Mouse (Mus musculus) lung, embryonic 16.5 days (tissue): ENCODE data around the gene Nrbp1. TPM values are rescaled to one million over a fixed set of nuclear protein-coding genes. Genes with fewer than 3 reads are reported as not detected.

Experiments
- ATAC-seq: fragments of 200-750 bp; cut with Nextera tagmentation; 2 replicates; pipeline ENCODE4 v1.8.0; 2017; ENCODE audit warnings: low read depth, mild to moderate bottlenecking, moderate library complexity
- H3K27ac ChIP-seq: fragments of 300-500 bp; sonication (generic); 2 replicates; pipeline ENCODE4 v1.5.1; 2014; ENCODE audit warnings: mild to moderate bottlenecking, control low read depth, low read length
- H3K27me3 ChIP-seq: fragments of 300-500 bp; sonication (generic); 2 replicates; pipeline ENCODE4 v1.6.1; 2014; ENCODE audit warnings: low read depth, low read length, mixed read lengths; ENCODE audit not compliant: control insufficient read depth, insufficient read depth
- H3K36me3 ChIP-seq: fragments of 300-500 bp; sonication (generic); 2 replicates; pipeline ENCODE4 v1.6.1; 2014; ENCODE audit warnings: low read length; ENCODE audit not compliant: control insufficient read depth, insufficient read depth
- H3K4me1 ChIP-seq: fragments of 300-500 bp; sonication (generic); replicated peaks from 2 replicates; pipeline ENCODE4 v1.6.1; 2014; ENCODE audit warnings: low read length, mixed read lengths; ENCODE audit not compliant: control insufficient read depth, insufficient read depth
- H3K4me2 ChIP-seq: fragments of 300-500 bp; sonication (generic); 2 replicates; pipeline ENCODE4 v1.6.1; 2014; ENCODE audit warnings: low read depth, low read length, control low read depth
- H3K4me3 ChIP-seq: fragments of 300-500 bp; sonication (generic); 2 replicates; pipeline ENCODE4 v1.5.1; 2014; ENCODE audit warnings: mild to moderate bottlenecking, low read length, control low read depth
- H3K9ac ChIP-seq: fragments of 300-500 bp; sonication (generic); 2 replicates; pipeline ENCODE4 v1.6.1; 2014; ENCODE audit warnings: low read length, control low read depth
- H3K9me3 ChIP-seq: fragments of 300-500 bp; sonication (generic); 2 replicates; pipeline ENCODE4 v1.6.1; 2016; ENCODE audit warnings: low read length; ENCODE audit not compliant: control insufficient read depth
- WGBS: fragments of 180-500 bp; shearing (Covaris S2); extraction: QIAGEN DNeasy Blood & Tissue Kit; methylation state at CpG from one replicate; pipeline ENCODE4 v1.1.7; 2014; 5-methylcytosine and 5-hydroxymethylcytosine counted together
- polyA plus RNA-seq: library from polyadenylated mRNA; unstranded; fragments of >200 nt; fragmentation: Nextera tagmentation; extraction: Ambion mirVana; gene quantifications from 2 replicates; pipeline ENCODE4 v1.2.1, GENCODE M21; 2015

Nrbp1 gene
- polyA plus RNA-seq, 1 experiment from 2014 or later: 162 TPM

DNA sequence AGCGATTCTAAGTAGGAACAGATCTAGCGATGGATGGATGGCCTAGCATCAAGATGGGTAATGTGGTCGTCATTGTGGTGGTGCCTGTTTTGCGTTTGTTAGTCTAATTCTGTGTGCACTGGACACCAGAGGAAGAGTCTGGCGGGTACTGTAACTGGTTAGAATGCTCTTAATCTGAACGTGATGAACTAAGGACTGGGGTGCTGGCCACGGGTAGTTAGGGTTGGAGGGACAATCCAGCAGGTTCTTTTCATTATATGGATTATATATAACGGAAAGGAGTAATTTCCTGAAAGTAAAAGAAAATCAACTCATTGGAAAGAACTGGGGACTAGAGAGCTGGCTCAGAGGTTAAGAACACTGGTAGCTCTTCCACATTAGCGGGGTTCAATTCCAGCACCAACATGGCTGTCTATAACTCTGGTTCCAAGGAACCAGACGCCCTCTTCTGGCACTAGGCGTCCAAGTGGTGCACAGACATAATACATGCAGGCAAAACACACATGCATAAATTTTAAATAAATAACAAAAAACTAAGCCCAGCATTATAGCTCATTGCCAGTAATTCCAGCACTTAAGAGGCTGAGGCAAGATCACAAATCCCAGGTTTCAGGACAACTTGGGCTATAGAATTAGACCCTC, 19.2 kb upstream of the Nrbp1 start:
- no peaks in the 10 kb centered on the region for H3K36me3 ChIP-seq
- peak overlapping the region; percentile 85 for H3K27ac ChIP-seq
- peak overlapping the region; percentile 68 for H3K4me2 ChIP-seq
- peaks cover 10% of the 10 kb centered on the region for H3K4me1 ChIP-seq
- peak overlapping the region; percentile 99 for H3K4me3 ChIP-seq
- no peaks in the 10 kb centered on the region for H3K27me3 ChIP-seq
- no peak for ATAC-seq
- no peaks in the 10 kb centered on the region for H3K9me3 ChIP-seq
- peak overlapping the region; percentile 72 for H3K9ac ChIP-seq
- 14% methylated on average over 11 of the region's 11 CpGs for WGBS

DNA sequence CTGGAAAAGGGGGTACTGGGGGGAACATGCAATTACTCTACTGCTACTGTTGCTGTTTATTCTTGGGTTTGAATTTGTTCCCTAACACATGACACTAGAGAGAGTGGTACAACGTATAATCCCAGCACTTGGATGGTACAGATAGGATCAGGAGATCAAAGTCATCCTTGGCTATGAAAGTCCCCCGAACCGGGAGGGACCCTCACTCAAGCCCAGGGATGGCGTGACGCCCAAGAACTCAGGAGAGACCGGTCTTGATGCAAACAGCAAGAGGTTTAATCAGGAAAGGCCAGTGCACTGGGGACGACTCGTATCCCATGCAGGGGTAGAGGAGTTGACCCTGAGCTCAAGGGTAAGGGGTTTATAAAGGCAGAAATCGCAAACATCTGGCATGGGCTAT, 18.0 kb upstream of the Nrbp1 start:
- Histone ChIP-seq H3K27me3 (no peaks in the 10 kb centered on the region), H3K9me3 (no peaks in the 10 kb centered on the region), H3K36me3 (no peaks in the 10 kb centered on the region), H3K4me2 (no peak overlapping the region), H3K9ac (no peak overlapping the region), H3K4me1 (peaks cover 7% of the 10 kb centered on the region), H3K4me3 (no peak overlapping the region), H3K27ac (no peak overlapping the region)
- no peak for ATAC-seq
- 93% methylated on average over 9 of the region's 9 CpGs for WGBS

DNA sequence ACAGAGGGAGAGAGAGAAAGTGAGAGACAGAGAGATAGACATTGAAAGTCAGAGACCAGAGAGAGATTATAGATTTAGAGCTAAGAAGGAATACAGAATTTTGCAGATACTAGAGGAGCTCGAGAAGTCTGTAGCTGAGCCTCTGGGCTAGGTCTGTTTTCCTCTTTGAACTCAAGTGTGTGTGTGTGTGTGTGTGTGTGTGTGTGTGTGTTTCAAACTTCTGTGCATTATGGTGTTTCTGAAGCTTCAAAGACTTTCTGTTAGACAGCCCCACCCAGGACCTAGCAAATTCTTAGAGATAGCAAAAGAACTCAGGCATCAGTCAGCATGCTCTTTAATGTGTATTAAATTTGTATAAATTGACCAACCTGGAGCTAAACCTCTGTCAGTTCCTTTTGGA, 14.0 kb upstream of the Nrbp1 start:
- H3K4me3 ChIP-seq: no peak overlapping the region
- H3K9me3 ChIP-seq: no peaks in the 10 kb centered on the region
- no peaks in the 10 kb centered on the region for H3K27me3 ChIP-seq
- H3K36me3 ChIP-seq: no peaks in the 10 kb centered on the region
- H3K9ac ChIP-seq: no peak overlapping the region
- H3K27ac ChIP-seq: no peak overlapping the region
- no peak for ATAC-seq
- WGBS: 60% methylated on average over 1 of the region's 1 CpGs
- H3K4me1 ChIP-seq: no peaks in the 10 kb centered on the region
- no peak overlapping the region for H3K4me2 ChIP-seq

DNA sequence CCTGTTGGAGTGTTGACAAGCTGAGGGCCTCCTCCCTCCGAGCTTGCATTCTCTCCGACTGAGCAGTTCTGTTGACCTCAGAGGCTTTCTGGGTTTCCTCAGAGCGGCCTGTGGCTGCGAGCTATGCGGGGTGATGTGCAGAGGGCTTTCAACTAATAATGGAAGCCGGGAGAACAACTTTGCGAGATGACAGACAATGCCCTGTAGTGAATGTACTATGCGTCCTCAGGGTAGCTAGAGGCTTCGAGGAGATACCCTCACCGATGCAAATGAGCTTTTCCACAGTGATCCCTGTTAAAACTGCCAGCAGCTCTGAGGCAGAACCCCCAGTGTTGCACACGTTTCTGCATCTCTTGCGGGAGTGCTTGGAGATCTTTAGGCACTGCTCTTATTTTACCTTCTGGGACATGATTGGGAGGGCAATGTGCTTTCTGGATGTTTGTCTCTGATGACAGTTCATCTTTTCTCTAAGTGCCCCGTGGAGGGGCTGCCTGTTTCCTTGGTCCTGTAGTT, 914 bp downstream of the Nrbp1 start:
- Histone ChIP-seq H3K4me1 (peaks cover 6% of the 10 kb centered on the region; the same call in 1 of the 2 replicates), H3K4me2 (peak overlapping the region; percentile 94), H3K9ac (peak overlapping the region; percentile 98), H3K27me3 (no peaks in the 10 kb centered on the region), H3K36me3 (peaks cover 22% of the 10 kb centered on the region), H3K9me3 (no peaks in the 10 kb centered on the region), H3K27ac (peak overlapping the region; percentile 98), H3K4me3 (peak overlapping the region; percentile 96)
- WGBS: under 1% methylated on average over 13 of the region's 13 CpGs
- ATAC-seq: no peak

DNA sequence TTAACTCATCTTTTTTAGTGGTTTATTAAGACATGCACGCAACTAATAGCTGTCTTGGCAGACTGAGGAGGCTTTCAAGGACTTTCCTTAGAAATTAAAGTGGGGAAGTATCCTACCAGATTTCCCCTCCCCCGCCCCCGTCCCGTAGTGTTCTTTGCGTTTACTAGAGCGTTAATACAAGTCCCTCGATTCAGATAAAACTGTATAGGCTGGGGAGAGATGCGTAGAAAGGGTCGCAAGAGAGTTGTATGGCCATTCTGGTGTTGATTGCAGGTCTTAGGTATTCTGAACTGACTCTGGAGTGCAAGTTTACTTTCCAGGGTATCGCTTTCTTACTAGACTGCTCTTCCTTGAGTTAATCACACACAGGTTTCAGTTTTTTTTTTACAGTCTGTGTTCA, 1.5 kb downstream of the Nrbp1 start:
- peaks cover 22% of the 10 kb centered on the region for H3K36me3 ChIP-seq
- peak overlapping the region; percentile 94 for H3K4me2 ChIP-seq
- no peak for ATAC-seq
- H3K9ac ChIP-seq: peak overlapping the region; percentile 98; the same call in 1 of the 2 replicates
- H3K9me3 ChIP-seq: no peaks in the 10 kb centered on the region
- 17% methylated on average over 10 of the region's 10 CpGs for WGBS
- no peak overlapping the region for H3K27ac ChIP-seq
- peak overlapping the region; percentile 96 for H3K4me3 ChIP-seq
- H3K4me1 ChIP-seq: peaks cover 6% of the 10 kb centered on the region; the same call in 1 of the 2 replicates
- no peaks in the 10 kb centered on the region for H3K27me3 ChIP-seq

GRCm38 (mm10) chr5:31250716-31251115, 10.1 kb downstream of the Nrbp1 start:
- Histone ChIP-seq H3K27me3 (no peaks in the 10 kb centered on the region), H3K9me3 (no peaks in the 10 kb centered on the region), H3K4me1 (peaks cover 11% of the 10 kb centered on the region), H3K36me3 (peaks cover 47% of the 10 kb centered on the region), H3K4me3 (no peak overlapping the region), H3K9ac (no peak overlapping the region), H3K4me2 (no peak overlapping the region), H3K27ac (peak overlapping the region; percentile 28; the same call in 1 of the 2 replicates)
- WGBS: 42% methylated on average over 4 of the region's 4 CpGs
- ATAC-seq: no peak

DNA sequence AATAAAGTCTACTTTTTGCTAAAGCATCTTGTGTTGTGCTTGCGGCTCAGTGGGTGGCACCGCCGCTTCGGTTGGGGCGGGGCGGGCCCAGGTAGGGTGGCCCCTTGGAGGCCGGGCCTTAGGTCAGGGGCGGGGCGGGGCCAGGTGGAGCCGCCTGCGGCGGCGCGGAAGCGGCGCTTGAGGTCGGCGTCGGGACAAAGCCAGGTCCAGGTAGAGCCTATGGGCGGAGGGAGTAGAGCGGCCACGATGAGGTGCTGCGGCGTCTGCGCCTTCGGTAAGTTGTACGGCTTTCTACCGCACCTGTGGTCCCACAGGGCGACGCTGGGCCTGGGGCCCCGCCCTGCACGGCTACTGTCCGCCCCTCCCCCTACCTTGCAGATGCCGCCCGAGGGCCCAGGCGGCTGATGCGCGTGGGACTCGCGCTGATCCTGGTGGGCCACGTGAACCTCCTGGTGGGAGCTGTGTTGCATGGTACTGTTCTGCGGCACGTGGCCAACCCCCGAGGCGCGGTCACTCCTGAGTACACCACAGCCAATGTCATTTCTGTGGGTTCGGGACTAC, 11.0 kb downstream of the Nrbp1 start, which contains the start of gene Krtcap3:
Krtcap3 (plus strand) TSS at position 151 of the 561 bp plus-strand sequence.
- Histone ChIP-seq H3K36me3 (peaks cover 44% of the 10 kb centered on the region), H3K4me3 (peak within 1 kb of the TSS; percentile 49), H3K4me2 (peak within 1 kb of the TSS; percentile 59), H3K27me3 (no peaks in the 10 kb centered on the region), H3K9me3 (no peaks in the 10 kb centered on the region), H3K9ac (peak within 1 kb of the TSS; percentile 63), H3K4me1 (peaks cover 11% of the 10 kb centered on the region), H3K27ac (peak within 1 kb of the TSS; percentile 81)
- WGBS: 18% methylated on average over 39 of the region's 47 CpGs
- ATAC-seq: peak; percentile 85

- peak overlapping the region; percentile 49 for H3K4me3 ChIP-seq
- peaks cover 11% of the 10 kb centered on the region for H3K4me1 ChIP-seq
- H3K4me2 ChIP-seq: peak overlapping the region; percentile 59
- 60% methylated on average over 10 of the region's 10 CpGs for WGBS
- peak overlapping the region; percentile 63 for H3K9ac ChIP-seq
- H3K36me3 ChIP-seq: peaks cover 44% of the 10 kb centered on the region
- no peaks in the 10 kb centered on the region for H3K9me3 ChIP-seq
- ATAC-seq: no peak
- H3K27ac ChIP-seq: peak overlapping the region; percentile 81
- H3K27me3 ChIP-seq: no peaks in the 10 kb centered on the region
Observed at GRCm38 (mm10) chr5:31252151-31252550, 11.5 kb downstream of the Nrbp1 start.

GRCm38 (mm10) chr5:31252795-31253545, 12.3 kb downstream of the Nrbp1 start:
- peak overlapping the region; percentile 59 for H3K4me2 ChIP-seq
- no peak for ATAC-seq
- H3K9ac ChIP-seq: peak overlapping the region; percentile 63
- H3K4me3 ChIP-seq: peak overlapping the region; percentile 49
- H3K36me3 ChIP-seq: peaks cover 39% of the 10 kb centered on the region
- WGBS: 67% methylated on average over 16 of the region's 16 CpGs
- no peaks in the 10 kb centered on the region for H3K27me3 ChIP-seq
- no peaks in the 10 kb centered on the region for H3K9me3 ChIP-seq
- 0 out of 2 replicates have a peak overlapping the region, but pooled peaks have one; percentile 81 for H3K27ac ChIP-seq
- H3K4me1 ChIP-seq: peaks cover 11% of the 10 kb centered on the region
